Mouse (Mus musculus) adrenal gland (tissue): ENCODE measurements around the gene Mgll.

ENCODE experiments used
- intact Hi-C: fragments of 180-260 bp; cut with DNase I; formaldehyde crosslinking; loops from one replicate; pipeline ENCODE4 v1.15.1; 2025

The Mgll gene

DNA sequence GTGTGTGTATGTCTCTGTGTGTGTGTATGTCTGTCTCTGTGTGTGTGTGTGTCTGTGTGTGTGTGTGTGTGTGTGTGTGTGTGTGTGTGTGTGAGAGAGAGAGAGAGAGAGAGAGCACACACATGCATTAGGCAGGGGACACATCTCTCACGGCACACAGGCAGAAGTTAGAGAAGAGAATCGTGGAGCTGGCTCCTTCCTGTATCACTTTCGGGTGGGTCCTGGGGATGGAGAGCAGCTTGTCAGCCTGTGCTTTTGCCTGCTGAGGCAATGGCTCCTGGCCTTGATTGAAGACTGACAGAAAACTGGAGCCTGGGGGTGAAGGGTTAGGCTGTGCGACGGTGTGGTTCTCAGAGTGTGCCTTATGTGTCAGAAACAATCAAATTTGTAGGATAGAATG, 8.2 kb upstream of the Mgll start:
- intact Hi-C loops = no loop called here

GRCm38 (mm10) chr6:88717143-88718032, 6.8 kb upstream of the Mgll start:
- intact Hi-C loops = no loop called here

DNA sequence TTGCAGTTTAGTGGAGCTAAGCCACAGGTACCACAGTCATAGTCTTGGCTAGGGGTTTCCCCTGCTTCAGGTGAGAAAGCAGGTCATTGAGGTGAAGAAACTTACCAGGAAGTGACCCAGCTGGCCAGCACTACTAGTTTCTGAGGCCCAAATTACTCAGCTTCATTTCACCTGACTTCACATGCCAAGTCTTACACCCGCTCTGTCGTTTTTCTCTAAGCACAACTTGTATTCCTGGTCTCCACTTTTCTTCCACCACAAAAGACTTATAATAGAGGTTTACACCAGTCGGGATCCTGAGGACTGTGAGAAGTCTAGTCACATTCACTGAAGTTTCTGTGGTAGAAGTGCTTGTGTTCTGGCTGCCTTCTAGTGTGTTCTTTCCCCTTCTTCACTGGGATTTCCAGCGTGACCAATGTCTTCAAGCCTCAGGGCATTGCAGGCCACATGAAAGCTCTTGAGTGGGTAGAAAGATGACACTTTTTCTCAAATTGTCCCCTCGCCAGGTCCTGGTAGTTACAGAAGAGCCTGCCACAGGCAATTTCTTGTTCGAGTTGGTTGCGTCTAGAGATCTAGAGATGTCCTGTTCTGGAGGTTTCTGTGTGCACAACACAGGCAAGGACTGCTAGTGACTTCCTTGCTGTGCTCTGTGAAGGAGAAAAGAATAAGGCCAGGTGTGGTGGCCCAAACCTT, 6.0 kb upstream of the Mgll start:
- intact Hi-C loops = no loop called here

GRCm38 (mm10) chr6:88721059-88721458, 3.2 kb upstream of the Mgll start:
- intact Hi-C loops = no loop called here

- intact Hi-C loops = no loop called here
Measured at GRCm38 (mm10) chr6:88722906-88723305, 1.3 kb upstream of the Mgll start.

- intact Hi-C loops = no loop called here
Measured at GRCm38 (mm10) chr6:88723806-88724312, 353 bp upstream of the Mgll start.

DNA sequence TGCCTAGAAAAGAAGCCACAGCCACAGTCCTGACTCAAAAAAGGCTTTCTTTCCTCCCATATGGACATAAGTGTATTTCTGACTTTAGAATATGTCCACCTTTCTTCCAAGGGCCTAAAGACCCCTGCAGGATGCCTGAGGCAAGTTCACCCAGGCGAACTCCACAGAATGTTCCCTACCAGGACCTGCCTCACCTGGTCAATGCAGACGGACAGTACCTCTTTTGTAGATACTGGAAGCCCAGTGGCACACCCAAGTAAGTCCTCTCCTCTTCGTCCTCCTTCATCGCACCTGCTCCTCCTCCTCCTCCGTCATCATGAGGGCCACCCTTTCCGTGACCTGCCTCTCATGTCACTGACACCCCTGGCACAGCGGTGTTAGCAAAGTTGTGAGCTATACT, 1.4 kb downstream of the Mgll start:
- intact Hi-C loops = loop anchor here (5.0 kb wide), 1 partner anchor 107 kb away; no protein-coding TSS in a partner anchor

DNA sequence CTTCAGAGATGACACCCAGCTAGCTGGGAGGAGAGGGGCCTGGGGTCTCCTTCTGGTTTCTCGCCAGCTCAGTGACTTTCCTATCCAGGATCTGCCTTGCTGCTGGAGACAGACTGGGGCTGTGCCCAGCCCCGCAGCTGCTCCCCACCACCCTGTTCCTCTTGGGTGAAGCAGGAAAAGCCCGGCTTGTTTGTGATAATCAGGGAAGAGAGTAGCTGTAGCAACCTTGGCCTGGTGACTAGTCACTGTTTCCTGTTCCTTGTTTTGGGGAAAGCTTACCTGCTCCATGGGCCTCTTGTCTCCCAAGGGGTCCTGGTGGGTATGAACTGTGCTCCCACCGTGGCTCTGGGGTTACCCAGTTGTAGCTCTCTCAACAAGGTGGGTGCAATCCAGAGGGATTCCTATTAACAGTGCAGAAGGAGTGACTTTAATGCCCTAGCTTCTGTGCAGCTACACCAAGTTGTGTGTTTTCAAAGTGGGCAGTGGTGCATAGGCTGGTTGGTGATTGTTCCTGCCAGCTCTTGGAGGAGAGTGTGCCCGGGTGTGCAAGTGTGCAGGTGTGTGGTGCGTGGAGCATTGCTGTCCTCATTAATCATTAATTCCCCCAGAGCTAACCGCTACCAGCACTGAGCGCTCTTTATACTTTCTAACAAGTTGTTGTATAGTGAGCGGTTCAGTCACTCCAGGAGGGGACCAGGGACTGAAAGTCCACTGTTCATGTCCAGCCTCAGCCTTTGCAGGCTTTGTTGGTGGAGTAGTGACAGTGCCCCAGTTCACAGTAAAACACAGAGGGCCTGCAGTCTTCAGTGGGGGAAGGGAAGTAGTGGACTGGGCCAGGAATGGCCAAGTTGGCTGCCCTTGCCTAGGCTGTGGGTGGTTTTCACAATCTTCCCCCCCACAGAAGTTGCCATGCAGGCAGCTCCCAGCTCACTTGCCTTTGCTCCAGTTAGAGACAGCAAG, 2.3 kb downstream of the Mgll start:
- intact Hi-C loops = loop anchor here (5.0 kb wide), 1 partner anchor 106 kb away; no protein-coding TSS in a partner anchor

GRCm38 (mm10) chr6:88727490-88727889, 3.3 kb downstream of the Mgll start:
- intact Hi-C loops = loop anchor here (5.0 kb wide), 1 partner anchor 105 kb away; no protein-coding TSS in a partner anchor

DNA sequence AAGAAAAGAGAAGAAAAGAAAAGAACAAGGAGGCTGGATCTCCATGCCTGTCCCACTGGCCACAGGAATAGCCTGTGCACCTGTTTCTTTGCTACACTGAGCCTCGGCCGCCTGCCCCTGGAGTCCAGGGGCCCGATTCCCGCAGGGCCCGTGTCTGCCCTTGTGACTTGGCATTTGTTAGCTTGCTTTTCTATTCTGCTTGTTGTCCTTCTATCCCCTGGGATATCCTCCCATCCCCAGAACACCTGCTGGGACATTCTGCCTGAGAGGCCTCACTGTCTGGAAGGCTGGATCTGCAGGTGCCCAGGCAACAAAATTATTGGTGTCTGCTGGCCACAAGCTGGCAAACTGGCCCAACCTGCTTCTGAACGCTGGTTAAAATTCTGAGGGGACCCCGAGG, 3.8 kb downstream of the Mgll start:
- intact Hi-C loops = loop anchor here (5.0 kb wide), 1 partner anchor 104 kb away; no protein-coding TSS in a partner anchor

DNA sequence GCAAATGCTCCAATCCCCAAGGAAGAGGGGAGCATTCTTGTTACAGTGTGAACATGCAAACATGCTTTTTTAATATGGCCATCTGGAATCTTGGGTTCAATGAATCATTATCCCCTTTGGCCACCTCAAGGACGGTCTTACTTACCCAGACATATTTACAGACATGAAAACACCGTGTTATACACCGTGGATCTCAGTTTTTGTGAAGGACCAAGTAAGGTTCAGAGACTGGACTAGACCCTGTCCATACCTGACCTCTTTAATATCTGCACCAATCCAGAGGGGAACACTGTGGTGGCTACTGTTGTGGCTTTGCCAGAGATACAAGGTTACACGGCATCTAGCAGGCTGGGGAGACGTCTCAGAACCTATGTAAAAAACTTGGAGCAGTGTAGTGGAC, 4.3 kb downstream of the Mgll start:
- intact Hi-C loops = loop anchor here (5.0 kb wide), 1 partner anchor 104 kb away; no protein-coding TSS in a partner anchor

- intact Hi-C loops = loop anchor here (5.0 kb wide), 1 partner anchor 91 kb away; no protein-coding TSS in a partner anchor
Measured at GRCm38 (mm10) chr6:88731211-88731751, 7.1 kb downstream of the Mgll start.

GRCm38 (mm10) chr6:88731991-88732390, 7.8 kb downstream of the Mgll start:
- intact Hi-C loops = loop anchor here (5.0 kb wide), 1 partner anchor 90 kb away; no protein-coding TSS in a partner anchor

GRCm38 (mm10) chr6:88732643-88733613, 8.7 kb downstream of the Mgll start:
- intact Hi-C loops = loop anchor here (5.0 kb wide), 1 partner anchor 89 kb away; no protein-coding TSS in a partner anchor

DNA sequence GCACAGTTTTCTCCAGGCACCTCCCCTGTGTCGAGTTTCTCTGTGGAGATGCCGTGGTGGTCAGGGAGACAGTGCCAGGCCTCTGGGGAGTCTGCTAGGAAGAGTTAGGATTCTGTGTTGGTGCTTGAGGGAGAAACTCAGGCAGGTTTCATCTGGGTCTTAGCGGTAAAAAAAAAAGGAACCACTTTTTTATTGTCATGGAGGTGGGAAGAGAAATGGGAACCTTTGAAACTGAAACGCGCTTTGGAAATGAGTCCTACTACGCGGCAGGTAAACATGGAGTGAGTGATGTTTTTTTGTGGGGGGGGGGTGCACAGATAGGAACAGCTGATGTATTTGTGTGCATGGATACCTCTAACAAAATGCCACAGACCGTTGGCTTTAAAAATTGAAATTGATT, 12.1 kb downstream of the Mgll start:
- intact Hi-C loops = loop anchor here (5.0 kb wide), 1 partner anchor 66 kb away; no protein-coding TSS in a partner anchor

GRCm38 (mm10) chr6:88736741-88737508, 12.7 kb downstream of the Mgll start:
- intact Hi-C loops = loop anchor here (5.0 kb wide), 1 partner anchor 65 kb away; no protein-coding TSS in a partner anchor

DNA sequence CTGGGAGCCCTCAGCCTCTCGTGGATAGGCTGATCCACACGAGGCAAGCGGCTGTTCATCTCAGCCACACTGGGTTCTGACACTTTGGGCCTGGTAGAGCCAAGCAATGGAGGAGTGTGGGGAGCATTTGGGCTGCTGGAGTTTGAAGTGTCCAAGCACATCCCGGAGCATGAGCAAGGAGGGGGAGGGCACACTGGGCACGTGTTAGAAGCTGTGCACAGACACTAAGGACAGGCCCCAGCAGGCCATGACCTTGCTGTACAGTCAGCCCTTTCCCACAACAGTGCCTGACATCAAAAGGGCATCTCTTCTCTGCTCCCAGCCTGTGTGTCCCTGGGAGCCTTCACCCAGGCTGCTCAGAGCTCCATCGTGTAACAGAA, 13.3 kb downstream of the Mgll start:
- intact Hi-C loops = loop anchor here (5.0 kb wide), 1 partner anchor 65 kb away; no protein-coding TSS in a partner anchor

DNA sequence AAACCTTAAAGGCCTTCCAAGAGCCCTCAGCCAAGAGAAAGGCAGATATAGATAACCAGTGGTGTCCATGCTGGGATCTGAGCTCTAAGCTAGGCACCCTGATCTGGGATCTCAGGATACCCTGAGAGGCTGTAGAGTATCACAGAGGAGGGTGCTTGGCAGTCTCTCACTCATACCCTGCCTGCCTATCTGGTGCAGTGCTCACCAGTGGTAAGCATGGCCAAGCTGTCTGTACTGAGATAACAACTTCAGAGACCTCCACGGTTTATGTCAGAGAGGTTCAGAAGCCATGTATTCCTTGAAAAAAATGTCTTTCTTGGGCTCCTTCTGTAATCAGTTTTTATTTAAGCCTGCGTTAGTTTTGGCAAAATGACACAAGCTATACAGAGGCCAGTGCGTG, 16.8 kb downstream of the Mgll start:
- intact Hi-C loops = no loop called here
